Mouse (Mus musculus): Measurements from ENCODE around the gene Zfp57. TPM values are rescaled to one million over a fixed set of nuclear protein-coding genes. Genes with fewer than 3 reads are reported as not detected.
"Not testable (repeated sequence)": the region's sequence is repeated elsewhere in the genome, so short reads cannot be mapped to it uniquely, and the experiment has no call there.

Gene Zfp57
- 1 to 10 TPM; 1.9 to 4.5 TPM for total RNA-seq (2021)
- long read RNA-seq, experiment 1, partial matches to known transcripts: 0 of 2 reads
- long read RNA-seq, experiment 1, other reads (novel, unspliced or antisense): 0 of 2 reads
- long read RNA-seq, experiment 2, partial matches to known transcripts: 0 of 1 reads
- long read RNA-seq, experiment 2, other reads (novel, unspliced or antisense): 1 of 1 reads

DNA sequence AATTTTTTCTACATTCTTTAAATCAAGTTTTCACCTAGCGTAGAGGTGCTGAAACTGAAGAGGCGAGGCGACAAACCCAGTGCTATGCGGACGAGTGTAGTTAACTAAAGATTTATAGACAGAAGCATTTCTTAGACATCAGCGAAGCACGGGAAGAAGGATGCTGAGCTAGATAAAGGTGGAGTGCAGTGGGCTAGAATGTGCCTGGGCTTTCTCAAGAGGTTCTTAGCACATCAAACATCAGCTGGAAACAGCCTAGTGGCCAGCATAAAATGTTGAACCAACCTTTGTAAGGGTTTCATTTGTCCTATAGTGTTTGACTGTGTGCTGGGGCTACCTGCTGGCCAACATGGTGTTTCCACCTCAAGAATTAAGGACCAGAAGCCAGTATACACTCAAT lies at the start of gene Zfp57:
TSS of gene Zfp57 (plus strand) at position 301 of the 400 bp plus-strand sequence.
- no peak for DNase-seq

DNA sequence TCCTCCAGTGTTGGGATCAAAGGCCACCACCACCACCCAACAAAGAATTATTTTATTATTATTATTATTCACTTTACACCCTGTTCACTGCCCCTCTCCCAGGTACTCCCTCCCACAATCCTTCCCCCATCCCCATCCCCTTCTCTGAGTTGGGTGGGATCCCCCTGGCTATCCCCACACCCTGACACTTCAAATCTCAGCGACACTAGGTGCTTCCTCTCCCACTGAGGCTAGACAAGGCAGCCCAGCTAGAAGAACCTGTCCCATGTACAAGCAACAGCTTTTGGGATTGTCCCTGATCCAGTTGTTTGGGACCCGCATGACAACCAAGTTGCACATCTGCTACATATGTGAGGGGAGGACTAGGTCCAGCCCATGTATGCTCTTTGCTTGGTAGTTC lies 48.3 kb upstream of the Zfp57 start:
- no peak for DNase-seq

DNA sequence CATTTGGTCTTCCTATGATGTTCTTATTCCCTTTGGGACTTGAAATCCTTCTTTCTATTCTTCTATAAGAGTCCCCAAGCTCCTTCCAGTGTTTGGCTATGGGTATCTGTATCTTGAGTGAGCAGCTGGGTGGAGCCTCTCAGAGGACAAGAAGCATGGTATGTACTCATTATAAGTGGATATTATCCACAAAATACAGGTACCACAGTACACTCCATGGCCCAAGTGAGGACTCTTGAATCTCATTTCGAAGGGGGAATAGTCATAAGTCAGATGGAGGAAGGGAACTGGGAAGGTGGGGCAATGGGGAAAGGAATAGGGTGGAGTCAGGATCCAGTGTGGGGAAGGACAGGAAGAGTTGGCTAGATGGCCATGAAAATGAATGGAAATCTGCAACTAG lies 47.9 kb upstream of the Zfp57 start:
- DNase-seq: no peak

DNA sequence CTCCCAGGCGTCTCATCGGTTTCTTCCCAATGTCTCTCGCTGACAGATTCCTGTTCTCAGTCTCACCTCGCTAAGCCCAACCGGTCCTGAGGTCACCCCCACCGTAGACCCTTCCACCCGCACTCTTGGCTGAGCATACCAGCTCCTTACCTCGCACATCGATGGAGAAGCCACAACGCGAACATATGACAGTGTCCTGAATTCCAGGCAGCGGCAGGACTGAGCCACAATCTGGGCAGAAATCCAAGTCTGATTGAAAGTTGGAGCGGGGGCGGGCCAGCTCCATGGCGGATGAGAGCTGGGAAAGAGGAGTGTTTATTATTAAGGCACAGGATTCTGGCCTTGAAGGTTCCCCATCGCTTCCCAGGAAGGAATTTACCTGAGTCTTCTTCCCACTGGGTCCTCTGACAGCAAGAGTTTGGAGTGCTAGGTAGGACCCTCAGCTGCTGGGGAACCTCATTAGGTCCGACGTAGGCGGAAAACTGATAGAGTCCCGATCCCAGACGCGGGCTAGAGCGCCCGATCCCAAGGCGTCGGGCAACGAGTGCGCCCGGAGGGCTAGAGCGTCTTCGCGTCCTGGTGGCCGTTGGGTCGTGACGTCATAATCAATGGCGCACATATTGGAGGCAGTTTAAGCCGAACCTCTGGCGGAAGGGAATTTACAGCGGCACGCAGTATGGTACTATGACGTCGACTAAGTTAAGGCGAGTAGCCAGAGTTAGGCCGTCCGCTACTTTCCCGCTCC lies 42.8 kb upstream of the Zfp57 start, which contains the start of the genes Znrd1 and Znrd1as:
TSS of gene Znrd1 (minus strand) at position 561 of the 745 bp plus-strand sequence.
TSS of gene Znrd1as (plus strand) at position 594 of the 745 bp plus-strand sequence.
- DNase-seq: peak; percentile 85

DNA sequence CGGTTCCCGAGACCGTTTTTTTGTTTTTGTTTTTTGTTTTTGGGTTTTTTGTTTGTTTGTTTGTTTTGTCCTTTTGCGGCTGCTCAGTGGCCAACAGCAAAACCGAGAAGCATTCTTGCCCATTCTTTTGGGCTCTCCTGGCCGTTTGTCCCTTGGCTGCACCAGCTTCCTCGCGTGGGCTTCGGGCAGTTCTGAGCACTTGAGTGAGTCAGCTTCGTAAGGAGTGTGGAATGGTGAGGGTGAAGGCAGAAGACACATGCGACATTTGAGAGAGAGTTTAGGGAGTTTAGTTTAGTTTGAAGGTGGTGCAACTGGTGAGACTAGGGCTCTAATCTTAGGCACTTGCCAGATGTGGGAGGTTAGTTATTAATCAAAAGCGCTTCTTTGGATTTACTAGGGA lies 42.1 kb upstream of the Zfp57 start:
- peak; percentile 13 for DNase-seq

- no peak for DNase-seq
Observed at GRCm38 (mm10) chr17:36961125-36961524, 39.8 kb upstream of the Zfp57 start.

GRCm38 (mm10) chr17:36966875-36967274 lies 34.1 kb upstream of the Zfp57 start:
- DNase-seq: no peak

GRCm38 (mm10) chr17:36970316-36970890 lies 30.6 kb upstream of the Zfp57 start:
- no peak for DNase-seq

DNA sequence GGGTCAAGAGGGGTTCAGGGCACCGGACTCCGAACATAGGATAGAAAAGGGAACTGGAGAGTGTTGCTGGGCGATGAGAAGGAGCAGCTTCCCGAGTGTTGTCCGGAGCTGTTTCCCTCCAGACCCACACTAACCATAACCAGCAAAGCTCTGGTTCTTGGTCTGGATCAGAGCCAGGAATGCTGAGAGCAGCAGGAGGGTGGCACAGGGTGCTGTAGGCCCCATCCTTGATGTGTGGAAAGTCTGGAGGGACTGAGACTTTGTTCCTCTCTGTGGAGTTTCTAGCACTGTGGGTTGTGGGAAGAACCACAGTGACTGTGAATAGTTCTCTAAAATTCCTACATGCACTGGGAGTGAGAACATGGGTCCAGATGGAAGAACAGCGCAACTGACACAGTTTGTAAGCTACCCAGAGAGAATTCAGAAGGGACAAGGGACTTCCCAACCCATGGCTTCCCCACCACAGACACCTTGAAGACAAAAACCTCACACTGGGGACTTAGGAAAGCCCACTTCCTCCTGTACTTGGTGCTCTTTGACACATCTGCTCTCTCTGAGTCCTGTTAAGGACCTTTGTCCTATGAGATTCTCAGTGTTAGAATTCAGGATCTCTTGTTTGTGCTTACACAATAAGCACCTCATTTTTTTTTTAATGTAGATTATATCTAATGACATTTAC lies 29.7 kb upstream of the Zfp57 start:
- no peak for DNase-seq

DNA sequence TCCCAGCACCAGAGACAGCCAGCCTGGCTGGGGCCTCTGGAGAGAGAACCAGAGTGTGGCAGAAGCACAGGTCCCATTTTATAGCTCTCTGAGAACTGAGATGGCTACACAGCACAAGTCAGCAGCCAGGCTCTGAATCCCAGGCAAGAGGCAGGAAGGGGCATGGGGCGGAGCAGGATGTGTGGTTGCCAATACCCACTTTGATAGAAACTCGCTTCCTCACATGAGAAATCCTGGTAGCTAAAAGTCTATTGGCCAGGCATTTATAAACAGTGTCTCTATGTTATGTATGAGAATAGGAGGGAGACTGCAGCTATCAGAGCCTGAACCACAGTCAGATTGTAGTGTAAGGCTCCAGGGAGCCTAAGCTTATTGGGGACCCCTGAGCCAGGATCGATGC lies 28.2 kb upstream of the Zfp57 start:
- no peak for DNase-seq

- no peak for DNase-seq
Observed at GRCm38 (mm10) chr17:36973271-36973787, 27.6 kb upstream of the Zfp57 start.

DNA sequence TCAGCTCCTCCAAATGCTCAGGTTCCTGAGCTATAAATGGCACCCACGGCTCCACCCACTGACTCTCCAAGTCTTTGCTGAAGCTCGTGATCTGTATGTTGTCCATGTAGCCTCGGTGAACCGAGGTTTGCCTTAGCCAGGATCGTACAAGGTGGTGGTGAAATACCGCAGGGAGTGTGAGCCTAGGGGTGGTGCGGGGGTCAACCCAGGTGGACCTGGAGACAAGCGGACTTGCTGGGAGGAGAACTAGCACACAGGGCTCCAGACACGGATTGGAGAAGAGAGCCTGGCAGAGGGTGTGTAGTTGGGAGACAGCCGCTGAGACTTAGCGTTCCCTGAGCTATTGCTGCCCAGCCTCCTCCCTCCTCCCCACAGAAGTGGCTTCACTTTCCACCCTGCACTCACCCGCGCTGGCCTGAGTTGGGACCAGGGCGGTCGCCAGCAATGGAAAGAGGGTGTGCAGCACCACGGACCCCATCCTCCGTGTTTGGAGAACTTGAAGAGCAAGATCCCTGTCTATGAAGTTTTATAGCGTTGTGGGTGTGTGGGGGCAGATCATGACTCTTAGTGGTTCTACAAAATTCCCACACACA lies 19.6 kb upstream of the Zfp57 start, which contains the start of gene 2410137M14Rik:
TSS of gene 2410137M14Rik (minus strand) at position 17 of the 593 bp plus-strand sequence.
- DNase-seq: peak; percentile 10

- no peak for DNase-seq
Observed at GRCm38 (mm10) chr17:36981845-36982244, 19.1 kb upstream of the Zfp57 start.

DNA sequence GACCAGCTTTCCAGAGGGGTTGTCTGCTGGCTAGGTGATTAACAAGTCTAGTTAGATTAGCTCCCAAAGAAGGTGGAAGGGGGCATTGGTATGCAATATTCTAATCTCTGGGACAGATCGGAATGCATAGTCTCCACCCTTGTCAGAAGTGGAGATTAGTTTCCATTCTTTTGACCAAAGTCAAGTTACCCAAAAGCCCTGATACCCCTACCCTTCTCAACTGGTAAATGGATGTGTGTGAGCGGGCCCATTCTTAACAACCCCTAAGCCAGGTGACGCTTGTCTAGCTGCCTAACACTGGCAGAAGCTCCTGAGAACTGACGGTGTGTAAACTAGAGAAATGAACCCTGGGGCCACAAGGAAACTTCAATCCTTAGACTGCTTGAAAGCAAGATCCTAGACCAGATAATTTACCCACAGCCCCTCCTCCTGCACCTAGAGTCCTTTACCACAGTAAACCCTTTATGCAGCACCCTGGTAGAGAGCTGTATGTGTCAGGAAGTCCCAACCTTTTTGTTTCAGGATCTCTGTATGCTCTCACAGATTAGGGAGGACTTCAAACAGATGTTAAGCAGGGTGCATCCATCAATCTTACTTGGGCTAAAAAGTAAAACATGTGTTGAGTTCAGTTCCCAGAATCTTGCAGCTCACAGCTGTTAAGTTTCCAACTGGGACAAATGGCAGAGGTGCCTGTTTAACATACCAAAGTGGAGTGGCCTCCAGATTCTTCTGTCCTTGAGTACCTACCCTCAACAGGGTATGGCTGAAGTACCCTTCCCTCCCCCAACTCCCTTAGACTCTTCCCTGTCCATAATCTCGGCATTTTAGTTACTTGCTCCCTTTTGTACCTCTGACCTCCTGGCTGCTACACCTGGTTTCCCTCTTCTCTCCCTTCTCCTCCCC lies 18.5 kb upstream of the Zfp57 start:
- DNase-seq: no peak

DNA sequence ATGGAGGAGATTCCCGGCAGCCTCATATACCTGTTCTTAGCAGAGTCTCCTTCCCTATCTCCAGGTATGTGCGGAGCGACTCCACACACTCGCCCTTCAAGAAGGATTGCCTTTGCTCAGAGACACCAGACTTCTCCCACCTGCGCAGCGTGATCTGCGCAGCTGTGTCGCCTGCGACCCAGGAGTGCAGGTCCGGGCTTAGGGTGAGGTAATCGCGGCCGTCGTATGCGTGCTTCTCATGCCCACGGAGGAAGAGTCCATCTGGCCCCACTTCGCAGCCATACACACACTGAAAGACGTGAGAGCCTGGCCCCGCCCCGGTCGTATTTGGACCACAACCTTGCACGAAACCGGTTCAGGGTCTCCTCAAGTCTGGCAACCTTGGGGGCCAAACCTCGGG lies 12.5 kb upstream of the Zfp57 start:
- no peak for DNase-seq

DNA sequence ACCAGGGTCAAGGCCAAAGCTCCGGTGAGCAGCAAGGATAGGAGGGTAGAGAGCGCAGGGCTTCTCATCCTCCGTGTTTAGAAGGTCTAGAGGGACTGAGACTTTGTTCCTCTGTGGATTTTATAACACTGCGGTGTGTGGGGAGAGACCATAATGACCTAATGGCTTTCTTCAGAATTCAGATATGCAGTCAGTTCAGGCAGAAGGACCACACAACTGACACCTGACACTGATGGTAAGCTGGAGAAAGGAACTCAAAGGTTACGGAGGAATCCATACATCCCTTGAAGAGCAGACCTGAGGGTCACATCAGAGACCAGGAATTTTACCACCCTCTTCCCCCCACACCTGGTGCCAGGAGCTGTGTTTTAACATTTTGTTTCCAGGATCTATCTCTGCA lies 11.5 kb upstream of the Zfp57 start, which contains the start of gene H2-M5:
TSS of gene H2-M5 (minus strand) at position 101 of the 400 bp plus-strand sequence.
- no peak for DNase-seq

- not testable (repeated sequence) for DNase-seq
Observed at GRCm38 (mm10) chr17:36990630-36991029, 10.3 kb upstream of the Zfp57 start.

DNA sequence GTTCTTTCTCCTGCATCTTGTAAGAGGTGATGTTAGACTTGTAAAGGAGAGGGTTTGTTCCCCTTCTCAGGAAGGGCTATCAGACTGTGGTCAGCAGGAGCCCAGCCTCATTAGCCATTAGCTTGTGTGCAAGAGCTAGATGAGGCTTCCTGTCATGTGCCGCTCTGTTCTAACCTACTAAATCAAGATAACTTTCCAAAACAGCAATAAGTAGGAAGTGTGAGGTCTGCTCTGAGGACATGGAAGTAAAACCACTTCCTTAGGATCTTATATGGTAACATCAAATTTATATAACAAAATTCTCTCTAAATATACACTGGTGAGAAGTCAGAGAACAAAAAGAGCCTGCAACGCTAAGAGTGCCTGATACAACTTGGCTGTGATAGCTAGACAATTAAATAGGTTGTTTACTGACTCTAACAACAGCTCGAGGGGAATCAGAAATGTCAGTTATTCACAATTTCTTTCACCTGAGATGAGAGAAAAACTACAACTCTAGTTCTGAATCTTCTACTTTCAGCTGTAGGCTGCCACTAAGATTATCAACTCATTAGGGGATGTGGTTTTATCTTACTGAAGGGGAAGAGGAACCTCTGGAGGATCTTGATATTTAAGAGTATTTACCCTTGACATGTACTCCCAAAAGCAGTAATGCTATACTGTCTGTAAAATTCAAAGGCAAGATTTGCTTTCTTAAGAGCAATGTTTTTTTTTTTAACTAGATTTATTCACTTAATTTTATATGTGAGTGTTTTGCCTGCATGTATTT lies 8.4 kb upstream of the Zfp57 start:
- no peak for DNase-seq

DNA sequence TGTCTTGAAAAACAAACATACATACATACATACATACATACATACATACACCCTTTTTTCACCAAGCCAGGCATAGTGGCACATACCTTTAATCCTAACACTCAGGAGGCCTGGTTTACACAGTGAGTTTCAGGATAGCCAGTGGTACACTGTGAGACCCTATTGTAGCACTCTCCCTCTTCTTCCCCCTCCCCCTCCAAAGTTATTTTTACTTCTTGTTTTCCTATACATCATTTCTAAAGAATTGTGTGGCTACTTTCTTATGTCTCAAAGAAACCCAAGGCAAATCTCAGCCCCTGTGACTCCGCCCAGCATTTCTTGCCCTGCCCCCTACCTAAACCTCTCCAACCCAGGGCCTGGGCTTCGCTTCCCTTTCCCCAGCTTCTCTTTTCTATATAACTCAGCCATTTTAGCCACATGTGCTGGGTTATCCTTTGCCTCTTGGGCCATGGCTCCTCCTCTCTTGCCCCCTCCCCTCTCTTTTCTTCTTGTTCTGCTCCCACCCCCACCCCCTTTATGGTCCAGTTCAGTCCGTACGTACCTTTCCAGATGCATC lies 7.1 kb upstream of the Zfp57 start:
- DNase-seq: no peak

GRCm38 (mm10) chr17:36994528-36994927 lies 6.4 kb upstream of the Zfp57 start:
- no peak for DNase-seq
